Comparison of ENCODE assay signal across 8 mouse cellular contexts in genomic region chr2:50066246-50066967, GRCm38 (mm10). TPM values are rescaled to one million over a fixed set of nuclear protein-coding genes. Genes with fewer than 3 reads are reported as not detected.
A peak's percentile ranks its signal among the peaks of the same experiment; 100 is the strongest.
DNase-seq lines count a peak whose midpoint lies in the region; ATAC-seq lines count a peak whose summit lies in the region.

Gene Lypd6, plus strand, starts transcription at chr2:50066429.

- peak within 1 kb of the TSS; percentile 68 for H3K9ac ChIP-seq in hindbrain, embryonic 16.5 days (ENCODE audit: low read depth, low read length)

- intact Hi-C loops in left cerebral cortex, postnatal 10 days (cut with DNase I) = loop anchor here (10.0 kb wide), 2 partner anchors 178 to 302 kb away; no protein-coding TSS in a partner anchor

- H3K9me3 ChIP-seq in hindbrain, embryonic 16.5 days (ENCODE audit: control insufficient read depth, low read length) = no peaks in the 10 kb centered on the region

- peak within 1 kb of the TSS; percentile 95 for H3K4me2 ChIP-seq in hindbrain, embryonic 16.5 days (ENCODE audit: low read length)

- peak; percentile 89 for ATAC-seq in common myeloid progenitor, adult 5-6 weeks (replicated peaks; ENCODE audit: low read depth, poor library complexity, severe bottlenecking)
- peak; percentile 97 for ATAC-seq in hindbrain, embryonic 16.5 days
- peak; percentile 74 for ATAC-seq in megakaryocyte, adult 5-6 weeks (ENCODE audit: poor library complexity, severe bottlenecking)

- H3K36me3 ChIP-seq in hindbrain, embryonic 16.5 days (ENCODE audit: control insufficient read depth, insufficient read depth, low read length) = no peaks in the 10 kb centered on the region

- H3K4me3 ChIP-seq in hindbrain, embryonic 16.5 days (ENCODE audit: low read length) = peak within 1 kb of the TSS; percentile 60

- H3K27me3 ChIP-seq in hindbrain, embryonic 16.5 days (replicated peaks; ENCODE audit: control insufficient read depth, insufficient read depth, low read length) = no peaks in the 10 kb centered on the region; the same call in 1 of the 2 replicates

- DNase-seq in R1 (ENCODE audit: low read depth, low spot score) = peak; percentile 90
- DNase-seq in gastrocnemius, postnatal 10 days = peak; percentile 59
- peak; percentile 69 to 86 for DNase-seq in left cerebral cortex, postnatal 10 days (ENCODE audit: extremely low spot score in 1 of 2, low spot score in 2 of 2)
- peak; percentile 86 to 89 for DNase-seq in right cerebral cortex, postnatal 10 days (ENCODE audit: low spot score in 2 of 2)
- DNase-seq in spleen, postnatal 14 days (ENCODE audit: low spot score in 2 of 2) = no peak

- peaks cover 6% of the 10 kb centered on the region for H3K4me1 ChIP-seq in hindbrain, embryonic 16.5 days (ENCODE audit: control insufficient read depth, insufficient read depth, low read depth, low read length)

- under 1% methylated on average over 60 of the region's 76 CpGs for WGBS in hindbrain, embryonic 16.5 days

- H3K27ac ChIP-seq in hindbrain, embryonic 16.5 days (ENCODE audit: low read depth, low read length) = no peak within 1 kb of the TSS

RNA-seq across cellular contexts. Expression of gene Lypd6, which starts in this region (rescaled TPM):
- total RNA-seq in common myeloid progenitor, adult 5-6 weeks (2017) = 0.53 TPM in 1 of 2 replicates, not detected in the other
- total RNA-seq in gastrocnemius, postnatal 10 days (2021) = 1 to 10 TPM; 3.1 to 6.0 TPM
- polyA plus RNA-seq in hindbrain, embryonic 16.5 days (2015; fragmentation: Nextera tagmentation; extraction: Ambion mirVana) = 12.9 and 14.1 TPM in 2 replicates
- total RNA-seq in left cerebral cortex, postnatal 10 days (2021) = 10 to 100 TPM; 25.5 to 29.1 TPM
- total RNA-seq in megakaryocyte, adult 5-6 weeks (2015) = 0.05 TPM in 1 of 2 replicates, not detected in the other
- total RNA-seq in megakaryocyte, adult 5-6 weeks (2017) = not detected in 2 replicates

Comparison
In these comparisons a context has a peak if more than half of its experiments do, and no peak if none do; other contexts are left out.
1. Peak in ATAC-seq in common myeloid progenitor, adult 5-6 weeks; RNA of the gene not detected or under 1 TPM.
2. Peak in ATAC-seq in megakaryocyte, adult 5-6 weeks; RNA of the gene not detected or under 1 TPM.
3. DNase-seq: peak in R1 (single experiment), gastrocnemius, postnatal 10 days (single experiment), left cerebral cortex, postnatal 10 days (2 of 2) and right cerebral cortex, postnatal 10 days (2 of 2); none in spleen, postnatal 14 days (0 of 2).
4. Peak in every context shown above with its lines, with median percentiles within 50 percentile points of each other: ATAC-seq.